Mouse (Mus musculus) lung, postnatal 0 days (tissue): ENCODE measurements around the gene Fgf14. TPM values are rescaled to one million over a fixed set of nuclear protein-coding genes. Genes with fewer than 3 reads are reported as not detected.

Source experiments
- ATAC-seq: fragments of 200-750 bp; cut with Nextera tagmentation; 2 replicates; pipeline ENCODE4 v1.8.0; 2017; ENCODE audit warnings: moderate library complexity
- DNase-seq: peaks from one replicate; pipeline ENCODE4 v3.0.0-alpha.2; 2016; ENCODE audit warnings: low spot score
- H3K27ac ChIP-seq: fragments of 300-500 bp; sonication (generic); 2 replicates; pipeline ENCODE4 v1.5.1; 2014; ENCODE audit warnings: antibody characterized with exemption, mild to moderate bottlenecking, low read length, mixed read lengths
- H3K27me3 ChIP-seq: fragments of 300-500 bp; sonication (generic); replicated peaks from 2 replicates; pipeline ENCODE4 v1.6.1; 2014; ENCODE audit warnings: low read length, mixed read lengths; ENCODE audit not compliant: insufficient read depth
- H3K36me3 ChIP-seq: fragments of 300-500 bp; sonication (generic); 2 replicates; pipeline ENCODE4 v1.6.1; 2014; ENCODE audit warnings: low read length, mixed read lengths; ENCODE audit not compliant: insufficient read depth
- H3K4me1 ChIP-seq: fragments of 300-500 bp; sonication (generic); 2 replicates; pipeline ENCODE4 v1.6.1; 2014; ENCODE audit warnings: antibody characterized with exemption, low read depth, low read length, mixed read lengths; ENCODE audit not compliant: insufficient read depth
- H3K4me2 ChIP-seq: fragments of 300-500 bp; sonication (generic); replicated peaks from 2 replicates; pipeline ENCODE4 v1.6.1; 2014; ENCODE audit warnings: low read depth, mild to moderate bottlenecking, low read length, moderate library complexity, mixed read lengths
- H3K4me3 ChIP-seq: fragments of 300-500 bp; sonication (generic); 2 replicates; pipeline ENCODE4 v1.5.1; 2014; ENCODE audit warnings: low read depth, low read length
- H3K9ac ChIP-seq: fragments of 300-500 bp; sonication (generic); replicated peaks from 2 replicates; pipeline ENCODE4 v1.6.1; 2014; ENCODE audit warnings: low read depth, mild to moderate bottlenecking
- H3K9me3 ChIP-seq: fragments of 300-500 bp; sonication (generic); 2 replicates; pipeline ENCODE4 v1.6.1; 2016; ENCODE audit warnings: low read length, mixed read lengths
- CTCF ChIP-seq: IDR thresholded peaks from 2 replicates; pipeline ENCODE4 v1.5.1; 2016; ENCODE audit warnings: antibody characterized with exemption, mild to moderate bottlenecking
- EP300 ChIP-seq: IDR thresholded peaks from 2 replicates; pipeline ENCODE4 v1.6.1; 2016; ENCODE audit warnings: antibody characterized with exemption, mild to moderate bottlenecking, control low read depth
- WGBS: fragments of 180-500 bp; shearing (Covaris S2); extraction: QIAGEN DNeasy Blood & Tissue Kit; methylation state at CpG from one replicate; pipeline ENCODE4 v1.1.7; 2014; 5-methylcytosine and 5-hydroxymethylcytosine counted together
- polyA plus RNA-seq: library from polyadenylated mRNA; unstranded; fragments of >200 nt; fragmentation: Nextera tagmentation; extraction: Ambion mirVana; gene quantifications from 2 replicates; pipeline ENCODE4 v1.2.1, GENCODE M21; 2015

Gene Fgf14
- polyA plus RNA-seq, 1 experiment from 2014 or later: 0.06 TPM

DNA sequence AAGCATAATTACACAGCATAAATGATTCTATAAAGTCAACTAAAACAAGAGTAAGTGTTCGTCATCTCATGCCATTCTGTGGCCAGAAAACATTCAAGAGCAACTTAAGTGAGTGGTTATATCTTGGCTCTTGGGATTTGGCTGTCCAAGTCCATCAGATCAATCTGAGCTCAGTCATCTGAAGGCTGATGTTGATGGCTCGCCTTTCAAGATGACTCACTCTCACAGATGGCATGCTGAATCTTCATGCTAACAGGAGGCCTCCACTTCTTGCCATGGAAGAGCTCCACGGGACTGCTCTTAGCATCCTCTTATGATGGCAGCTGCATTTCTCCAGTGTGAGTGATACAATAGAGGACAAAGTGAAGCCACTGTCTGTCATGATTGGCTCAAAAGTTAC lies 34.1 kb downstream of the Fgf14 start:
- WGBS: 57% methylated on average over 3 of the region's 3 CpGs
- H3K36me3 ChIP-seq: no peaks in the 10 kb centered on the region
- H3K9ac ChIP-seq: no peak overlapping the region
- H3K4me2 ChIP-seq: no peak overlapping the region
- no peaks in the 10 kb centered on the region for H3K27me3 ChIP-seq
- ATAC-seq (no peak), DNase-seq (no peak)
- no peak overlapping the region for H3K4me3 ChIP-seq
- H3K27ac ChIP-seq: no peak overlapping the region
- H3K4me1 ChIP-seq: no peaks in the 10 kb centered on the region
- no peaks in the 10 kb centered on the region for H3K9me3 ChIP-seq
- no peak for TF ChIP-seq EP300
- TF ChIP-seq CTCF: no peak

- WGBS: 45% methylated on average over 2 of the region's 2 CpGs
- H3K9me3 ChIP-seq: no peaks in the 10 kb centered on the region
- ATAC-seq (no peak), DNase-seq (no peak)
- no peaks in the 10 kb centered on the region for H3K27me3 ChIP-seq
- no peaks in the 10 kb centered on the region for H3K36me3 ChIP-seq
- no peak overlapping the region for H3K27ac ChIP-seq
- no peak overlapping the region for H3K4me2 ChIP-seq
- TF ChIP-seq CTCF: no peak
- TF ChIP-seq EP300: no peak
- H3K9ac ChIP-seq: no peak overlapping the region
- no peak overlapping the region for H3K4me3 ChIP-seq
- H3K4me1 ChIP-seq: no peaks in the 10 kb centered on the region
Measured at GRCm38 (mm10) chr14:124634881-124635280, 42.0 kb downstream of the Fgf14 start.

DNA sequence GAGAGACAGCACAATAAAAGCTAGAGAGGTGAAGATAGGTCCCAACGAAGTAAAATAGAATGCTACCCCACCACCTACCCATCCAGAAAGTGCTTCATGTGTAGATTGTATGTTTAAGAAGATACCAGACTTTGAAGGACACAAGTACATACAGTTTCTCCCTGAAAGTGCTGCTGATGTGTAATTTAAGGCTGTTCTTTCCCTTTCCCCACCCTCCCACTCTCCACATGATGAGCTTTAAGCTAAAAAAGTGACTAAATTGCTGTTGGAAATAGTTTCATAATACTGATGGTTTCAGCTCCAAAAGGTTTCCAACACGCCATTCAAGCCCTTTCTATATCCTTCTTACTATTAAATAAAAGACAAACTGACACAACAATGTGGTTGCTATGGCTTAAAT lies 63.5 kb downstream of the Fgf14 start:
- no peaks in the 10 kb centered on the region for H3K36me3 ChIP-seq
- TF ChIP-seq CTCF (no peak), EP300 (no peak)
- no peaks in the 10 kb centered on the region for H3K4me1 ChIP-seq
- no peaks in the 10 kb centered on the region for H3K27me3 ChIP-seq
- ATAC-seq (no peak), DNase-seq (no peak)
- H3K4me3 ChIP-seq: no peak overlapping the region
- H3K4me2 ChIP-seq: no peak overlapping the region
- no peak overlapping the region for H3K27ac ChIP-seq
- WGBS: 50% methylated on average over 2 of the region's 2 CpGs
- H3K9me3 ChIP-seq: no peaks in the 10 kb centered on the region
- H3K9ac ChIP-seq: no peak overlapping the region

DNA sequence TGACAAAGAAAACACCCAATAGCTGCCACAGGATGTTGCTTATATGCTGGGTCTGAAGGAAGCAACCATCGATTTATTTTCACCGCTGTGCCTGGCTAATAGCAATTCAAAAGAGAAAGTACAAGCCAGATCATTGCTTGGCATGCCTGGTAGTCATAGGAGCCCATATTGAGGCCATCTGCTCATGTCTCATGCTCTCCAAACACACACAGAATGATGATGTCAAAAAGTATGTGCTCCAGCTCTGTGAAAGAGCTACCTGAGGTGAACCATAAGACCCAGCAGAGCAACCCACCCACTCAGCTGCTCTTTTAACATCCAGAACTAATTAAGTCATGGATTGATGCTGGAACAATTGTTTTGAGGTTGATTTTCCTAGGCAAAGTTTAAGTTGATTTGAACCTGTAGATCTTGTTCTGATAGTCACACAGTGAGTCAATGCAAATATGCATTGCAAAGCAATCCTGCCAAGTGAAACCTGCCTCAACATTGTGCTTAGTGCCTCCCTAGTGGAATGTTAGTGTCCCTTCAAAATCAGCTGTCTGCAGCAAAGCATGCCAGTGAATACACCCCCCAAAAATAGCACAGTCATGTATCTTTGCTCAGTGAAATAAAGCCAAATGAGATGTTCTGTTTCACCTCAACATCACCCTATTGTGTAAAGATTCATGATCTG lies 70.8 kb downstream of the Fgf14 start:
- 91% methylated on average over 2 of the region's 2 CpGs for WGBS
- TF ChIP-seq EP300 (no peak), CTCF (no peak)

DNA sequence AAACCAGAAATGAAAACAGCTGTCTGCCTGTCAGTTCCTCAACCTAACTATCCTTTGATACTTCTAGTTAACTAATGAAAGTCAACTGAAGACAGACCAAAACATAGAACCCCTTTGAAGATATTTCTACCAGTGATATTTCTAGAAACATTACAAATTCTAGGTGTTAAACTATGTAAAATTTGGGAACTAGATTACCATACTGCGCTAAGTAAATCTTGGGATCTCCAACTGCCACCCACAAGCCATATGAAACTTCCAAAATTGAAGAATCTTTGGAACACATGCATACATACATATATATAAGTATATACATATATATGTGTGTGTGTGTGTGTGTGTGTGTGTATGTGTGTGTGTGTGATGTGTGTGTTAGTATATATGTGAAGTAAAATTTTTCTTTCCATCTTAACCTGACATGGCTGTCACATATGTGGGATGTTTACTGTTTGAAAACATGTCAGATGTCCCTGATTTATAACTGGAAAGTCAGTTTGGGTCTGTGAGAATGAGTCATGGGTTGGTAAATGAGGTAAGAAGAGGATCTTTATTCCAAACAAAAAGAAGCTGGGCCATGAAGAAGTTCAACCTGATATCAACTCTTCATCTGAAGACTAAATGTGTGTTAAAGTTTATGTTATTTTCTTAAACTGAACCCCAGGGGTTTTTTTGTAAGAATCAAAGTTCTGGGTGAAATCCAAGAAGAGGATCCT lies 71.7 kb downstream of the Fgf14 start:
- no peaks in the 10 kb centered on the region for H3K27me3 ChIP-seq
- DNase-seq (no peak), ATAC-seq (no peak)
- H3K4me3 ChIP-seq: no peak overlapping the region
- H3K27ac ChIP-seq: no peak overlapping the region
- 73% methylated on average over 1 of the region's 1 CpGs for WGBS
- H3K36me3 ChIP-seq: no peaks in the 10 kb centered on the region
- no peak overlapping the region for H3K9ac ChIP-seq
- no peak overlapping the region for H3K4me2 ChIP-seq
- no peaks in the 10 kb centered on the region for H3K4me1 ChIP-seq
- H3K9me3 ChIP-seq: no peaks in the 10 kb centered on the region
- TF ChIP-seq EP300 (no peak), CTCF (no peak)

More for the DNA sequence above, 70.8 kb downstream of the Fgf14 start:
- Histone ChIP-seq H3K4me1 (no peaks in the 10 kb centered on the region), H3K27ac (no peak overlapping the region), H3K4me2 (no peak overlapping the region), H3K36me3 (no peaks in the 10 kb centered on the region), H3K27me3 (no peaks in the 10 kb centered on the region), H3K4me3 (no peak overlapping the region), H3K9ac (no peak overlapping the region), H3K9me3 (no peaks in the 10 kb centered on the region)
- DNase-seq: no peak
- no peak for ATAC-seq

GRCm38 (mm10) chr14:124576571-124576970 lies 100.4 kb downstream of the Fgf14 start:
- no peak for DNase-seq
- Histone ChIP-seq H3K4me3 (no peak overlapping the region), H3K4me2 (no peak overlapping the region), H3K36me3 (no peaks in the 10 kb centered on the region), H3K4me1 (no peaks in the 10 kb centered on the region), H3K27me3 (no peaks in the 10 kb centered on the region), H3K9ac (no peak overlapping the region), H3K9me3 (no peaks in the 10 kb centered on the region), H3K27ac (no peak overlapping the region)
- no peak for ATAC-seq
- TF ChIP-seq CTCF (no peak), EP300 (no peak)
- WGBS: 76% methylated on average over 1 of the region's 1 CpGs
